Mouse (Mus musculus) megakaryocyte, embryonic 14.5 days (primary cell): ENCODE measurements around the gene Zfp827. TPM values are rescaled to one million over a fixed set of nuclear protein-coding genes. Genes with fewer than 3 reads are reported as not detected.

Experiments used
- H3K27me3 ChIP-seq: replicated peaks from 2 replicates; pipeline ENCODE3; 2012; ENCODE audit warnings: inconsistent platforms
- H3K36me3 ChIP-seq: replicated peaks from 2 replicates; pipeline ENCODE3; 2012; ENCODE audit warnings: low read length, inconsistent platforms, mixed read lengths
- H3K4me1 ChIP-seq: 2 replicates; pipeline ENCODE4 v1.6.1; 2012; ENCODE audit warnings: inconsistent platforms
- H3K4me3 ChIP-seq: replicated peaks from 2 replicates; pipeline ENCODE3; 2012; ENCODE audit warnings: moderate library complexity, mild to moderate bottlenecking, inconsistent platforms
- H3K9me3 ChIP-seq: 2 replicates; pipeline ENCODE4 v1.6.1; 2012; ENCODE audit warnings: inconsistent platforms
- FLI1 ChIP-seq: IDR thresholded peaks from 2 replicates; pipeline ENCODE4 v1.6.1; 2012; ENCODE audit warnings: low read length, inconsistent platforms, mixed read lengths
- GATA1 ChIP-seq: IDR thresholded peaks from 3 replicates; pipeline ENCODE4 v1.6.1; 2012; ENCODE audit warnings: mixed read lengths, low read length, inconsistent platforms, borderline replicate concordance
- polyA plus RNA-seq: library from polyadenylated mRNA; stranded (reverse); fragments of >175 nt; gene quantifications from 2 replicates; pipeline ENCODE4 v1.2.3, GENCODE M21; 2012; ENCODE audit warnings: low replicate concordance; ENCODE audit not compliant: insufficient read depth

The Zfp827 gene
- polyA plus RNA-seq, 1 experiment = 2.9 TPM

GRCm38 (mm10) chr8:79162533-79163308 lies 134.5 kb downstream of the Zfp827 start:
- Histone ChIP-seq H3K36me3 (peaks cover 32% of the 10 kb centered on the region), H3K27me3 (no peaks in the 10 kb centered on the region), H3K4me1 (peaks cover 33% of the 10 kb centered on the region), H3K9me3 (no peaks in the 10 kb centered on the region), H3K4me3 (peak overlapping the region; percentile 54)
- no peak for TF ChIP-seq GATA1
- TF ChIP-seq FLI1 = no peak

GRCm38 (mm10) chr8:79164336-79164735 lies 136.1 kb downstream of the Zfp827 start:
- H3K4me3 ChIP-seq = no peak overlapping the region
- H3K9me3 ChIP-seq = no peaks in the 10 kb centered on the region
- TF ChIP-seq FLI1 (no peak), GATA1 (no peak)
- no peaks in the 10 kb centered on the region for H3K27me3 ChIP-seq
- H3K4me1 ChIP-seq = peaks cover 33% of the 10 kb centered on the region
- peaks cover 19% of the 10 kb centered on the region for H3K36me3 ChIP-seq

GRCm38 (mm10) chr8:79165276-79165675 lies 137.0 kb downstream of the Zfp827 start:
- peaks cover 29% of the 10 kb centered on the region for H3K4me1 ChIP-seq
- H3K9me3 ChIP-seq = no peaks in the 10 kb centered on the region
- H3K4me3 ChIP-seq = no peak overlapping the region
- H3K36me3 ChIP-seq = peaks cover 15% of the 10 kb centered on the region
- no peak for TF ChIP-seq FLI1
- no peak for TF ChIP-seq GATA1
- no peaks in the 10 kb centered on the region for H3K27me3 ChIP-seq

GRCm38 (mm10) chr8:79173606-79174005 lies 145.4 kb downstream of the Zfp827 start:
- no peak for TF ChIP-seq GATA1
- no peak for TF ChIP-seq FLI1
- H3K4me1 ChIP-seq = peaks cover 17% of the 10 kb centered on the region
- no peaks in the 10 kb centered on the region for H3K9me3 ChIP-seq
- no peak overlapping the region for H3K4me3 ChIP-seq
- peaks cover 27% of the 10 kb centered on the region for H3K36me3 ChIP-seq
- H3K27me3 ChIP-seq = no peaks in the 10 kb centered on the region

GRCm38 (mm10) chr8:79175991-79176390 lies 147.8 kb downstream of the Zfp827 start:
- TF ChIP-seq FLI1 = no peak
- TF ChIP-seq GATA1 = no peak
- no peaks in the 10 kb centered on the region for H3K9me3 ChIP-seq
- H3K4me1 ChIP-seq = peaks cover 17% of the 10 kb centered on the region
- no peak overlapping the region for H3K4me3 ChIP-seq
- no peaks in the 10 kb centered on the region for H3K27me3 ChIP-seq
- peaks cover 51% of the 10 kb centered on the region for H3K36me3 ChIP-seq

- no peak for TF ChIP-seq FLI1
- no peak for TF ChIP-seq GATA1
- H3K36me3 ChIP-seq = peaks cover 84% of the 10 kb centered on the region
These were observed 151.4 kb downstream of the Zfp827 start for GRCm38 (mm10) chr8:79179678-79180077.

GRCm38 (mm10) chr8:79185488-79185887 lies 157.3 kb downstream of the Zfp827 start:
- TF ChIP-seq FLI1 (no peak), GATA1 (no peak)
- Histone ChIP-seq H3K4me3 (no peak overlapping the region), H3K9me3 (no peaks in the 10 kb centered on the region), H3K27me3 (no peaks in the 10 kb centered on the region), H3K36me3 (peaks cover 90% of the 10 kb centered on the region), H3K4me1 (no peaks in the 10 kb centered on the region)

More at GRCm38 (mm10) chr8:79179678-79180077, 151.4 kb downstream of the Zfp827 start:
- Histone ChIP-seq H3K4me3 (no peak overlapping the region), H3K9me3 (no peaks in the 10 kb centered on the region), H3K27me3 (no peaks in the 10 kb centered on the region), H3K4me1 (no peaks in the 10 kb centered on the region)

GRCm38 (mm10) chr8:79190071-79190470 lies 161.8 kb downstream of the Zfp827 start:
- Histone ChIP-seq H3K36me3 (peaks cover 67% of the 10 kb centered on the region), H3K4me1 (no peaks in the 10 kb centered on the region), H3K4me3 (no peak overlapping the region), H3K27me3 (no peaks in the 10 kb centered on the region), H3K9me3 (no peaks in the 10 kb centered on the region)
- TF ChIP-seq GATA1 (no peak), FLI1 (no peak)

- Histone ChIP-seq H3K9me3 (no peaks in the 10 kb centered on the region), H3K36me3 (peaks cover 9% of the 10 kb centered on the region), H3K27me3 (peaks cover 2% of the 10 kb centered on the region), H3K4me1 (no peaks in the 10 kb centered on the region), H3K4me3 (no peak overlapping the region)
- TF ChIP-seq GATA1 (no peak), FLI1 (no peak)
These were observed 168.2 kb downstream of the Zfp827 start for GRCm38 (mm10) chr8:79196481-79196880.

GRCm38 (mm10) chr8:79198675-79199074 lies 170.4 kb downstream of the Zfp827 start:
- Histone ChIP-seq H3K4me1 (no peaks in the 10 kb centered on the region; the same call in 1 of the 2 replicates), H3K4me3 (no peak overlapping the region), H3K27me3 (peaks cover 2% of the 10 kb centered on the region), H3K9me3 (0 out of 2 replicates have a peak, but pooled peaks cover 4% of the 10 kb centered on the region), H3K36me3 (no peaks in the 10 kb centered on the region)
- TF ChIP-seq GATA1 (no peak), FLI1 (no peak)
